ENCODE assay signal across 15 mouse cellular contexts in the genomic region with DNA sequence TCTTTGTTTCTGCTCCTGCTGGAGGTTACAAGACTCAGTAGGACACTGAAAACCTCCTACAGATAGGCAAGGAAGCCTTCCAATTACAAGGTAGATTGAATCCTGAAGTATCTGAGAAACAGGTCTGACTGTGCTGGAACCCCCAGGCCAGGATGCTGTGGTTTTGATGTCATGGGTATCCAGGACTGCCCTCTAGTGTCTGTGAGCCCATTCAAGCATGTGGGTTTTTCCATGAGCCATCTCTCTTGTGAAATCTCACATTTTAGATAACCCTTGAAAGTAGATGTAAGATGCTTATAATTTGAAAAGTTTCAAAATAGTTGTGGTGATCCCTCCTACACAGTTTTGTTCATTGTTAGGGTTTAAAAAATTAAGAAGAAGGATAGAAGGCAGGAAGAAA. TPM values are rescaled to one million over a fixed set of nuclear protein-coding genes. Genes with fewer than 3 reads are reported as not detected.
DNase-seq lines count a peak whose midpoint lies in the region; ATAC-seq and TF ChIP-seq lines count a peak whose summit lies in the region.
"Had no signal": no experiment of that assay in that cellular context is flagged by ENCODE, and none has a peak within 500 bp of the region (broad histone marks: within the 10 kb centered on the region; RNA-seq: fewer than 3 reads in every experiment).

No protein-coding gene starts in this region.

- no peak overlapping the region for H3K27ac ChIP-seq in midbrain, postnatal 0 days (ENCODE audit: low read depth, low read length)
- no peak overlapping the region for H3K27ac ChIP-seq in midbrain, embryonic 14.5 days (replicated peaks; ENCODE audit: low read depth, low read length)
- H3K27ac ChIP-seq in stomach, postnatal 0 days (replicated peaks), result no peak overlapping the region
- H3K27ac ChIP-seq: hindbrain, embryonic 14.5 days; midbrain, embryonic 12.5 days had no signal

- no peaks in the 10 kb centered on the region for H3K27me3 ChIP-seq in midbrain, postnatal 0 days (ENCODE audit: insufficient read depth, low read length)
- no peaks in the 10 kb centered on the region for H3K27me3 ChIP-seq in midbrain, embryonic 14.5 days (ENCODE audit: control insufficient read depth, insufficient read depth, low read length)
- no peaks in the 10 kb centered on the region for H3K27me3 ChIP-seq in stomach, postnatal 0 days (ENCODE audit: control insufficient read depth, insufficient read depth, low read length)
- H3K27me3 ChIP-seq: midbrain, embryonic 12.5 days had no signal

- DNase-seq in kidney, postnatal 10 days, result peak; percentile 32
- no peak for DNase-seq in kidney, adult 8-10 months
- no peak for DNase-seq in midbrain, postnatal 0 days (ENCODE audit: low spot score)
- no peak for DNase-seq in midbrain, embryonic 14.5 days
- peak; percentile 40 for DNase-seq in brain, adult 2 months (ENCODE audit: low read depth, low spot score)
- DNase-seq in stomach, postnatal 0 days (ENCODE audit: low spot score), result no peak
- DNase-seq in right cerebral cortex, adult 18-20 months, result no peak
- DNase-seq in left cerebral cortex, adult 11 months (ENCODE audit: low spot score), result no peak
- DNase-seq: cerebellum, adult 9-10 months; gastrocnemius, postnatal 14 days; kidney, postnatal 25 days; thymus, adult 2 months had no signal

- H3K9me3 ChIP-seq in midbrain, postnatal 0 days (ENCODE audit: low read length), result no peaks in the 10 kb centered on the region
- no peaks in the 10 kb centered on the region for H3K9me3 ChIP-seq in midbrain, embryonic 14.5 days (ENCODE audit: control insufficient read depth, low read length)
- H3K9me3 ChIP-seq in stomach, postnatal 0 days (ENCODE audit: control insufficient read depth, low read length), result no peaks in the 10 kb centered on the region
- H3K9me3 ChIP-seq: midbrain, embryonic 12.5 days had no signal

- H3K4me3 ChIP-seq in midbrain, postnatal 0 days (ENCODE audit: low read depth, low read length), result no peak overlapping the region
- H3K4me3 ChIP-seq in midbrain, embryonic 14.5 days (replicated peaks; ENCODE audit: low read depth, low read length), result no peak overlapping the region
- H3K4me3 ChIP-seq in stomach, postnatal 0 days (ENCODE audit: low read depth, low read length), result no peak overlapping the region
- H3K4me3 ChIP-seq: midbrain, embryonic 12.5 days had no signal

- no peak for TF ChIP-seq EP300 in stomach, postnatal 0 days (optimal IDR thresholded peaks at IDR 0.05)

- H3K4me2 ChIP-seq in midbrain, postnatal 0 days (ENCODE audit: low read depth, low read length, poor library complexity, severe bottlenecking), result no peak overlapping the region
- H3K4me2 ChIP-seq in midbrain, embryonic 14.5 days (ENCODE audit: low read length), result no peak overlapping the region
- no peak overlapping the region for H3K4me2 ChIP-seq in stomach, postnatal 0 days (replicated peaks; ENCODE audit: low read depth)
- H3K4me2 ChIP-seq: hindbrain, embryonic 14.5 days; midbrain, embryonic 12.5 days had no signal

- no peak for ATAC-seq in midbrain, postnatal 0 days (ENCODE audit: low FRiP score)
- ATAC-seq in midbrain, embryonic 14.5 days (ENCODE audit: low FRiP score, low TSS enrichment), result no peak
- ATAC-seq in stomach, postnatal 0 days (ENCODE audit: low FRiP score, low TSS enrichment), result no peak
- ATAC-seq: forebrain, embryonic 16.5 days had no signal

- H3K36me3 ChIP-seq in midbrain, postnatal 0 days (ENCODE audit: insufficient read depth, low read length), result no peaks in the 10 kb centered on the region
- H3K36me3 ChIP-seq in midbrain, embryonic 14.5 days (ENCODE audit: control insufficient read depth, insufficient read depth, low read length), result no peaks in the 10 kb centered on the region
- no peaks in the 10 kb centered on the region for H3K36me3 ChIP-seq in stomach, postnatal 0 days (ENCODE audit: control insufficient read depth, insufficient read depth, low read length)
- H3K36me3 ChIP-seq: midbrain, embryonic 12.5 days had no signal

- no peaks in the 10 kb centered on the region for H3K4me1 ChIP-seq in midbrain, postnatal 0 days (ENCODE audit: insufficient read depth, low read length)
- no peaks in the 10 kb centered on the region for H3K4me1 ChIP-seq in midbrain, embryonic 14.5 days (ENCODE audit: control insufficient read depth, insufficient read depth, low read length)
- H3K4me1 ChIP-seq in stomach, postnatal 0 days (replicated peaks; ENCODE audit: control insufficient read depth, insufficient read depth), result no peaks in the 10 kb centered on the region
- H3K4me1 ChIP-seq: midbrain, embryonic 12.5 days had no signal

- TF ChIP-seq CTCF in midbrain, postnatal 0 days (IDR thresholded peaks at IDR 0.05), result peak; percentile 16; the same call in 1 of the 2 replicates
- TF ChIP-seq CTCF in stomach, postnatal 0 days (IDR thresholded peaks at IDR 0.05; ENCODE audit: low read depth), result peak; percentile 39

- H3K9ac ChIP-seq in midbrain, postnatal 0 days (replicated peaks; ENCODE audit: low read length, poor library complexity, severe bottlenecking), result no peak overlapping the region
- H3K9ac ChIP-seq in midbrain, embryonic 14.5 days (replicated peaks; ENCODE audit: low read length), result no peak overlapping the region
- no peak overlapping the region for H3K9ac ChIP-seq in stomach, postnatal 0 days (ENCODE audit: low read length)
- H3K9ac ChIP-seq: hindbrain, embryonic 14.5 days; midbrain, embryonic 12.5 days had no signal

RNA-seq across cellular contexts. Expression of a gene that starts 6.7 kb away (rescaled TPM):
- 3.6 and 5.4 TPM in 2 replicates for total RNA-seq in midbrain, postnatal 0 days (2014; rRNA removed)
- 1.3 and 1.4 TPM in 2 replicates for polyA plus RNA-seq in midbrain, postnatal 0 days (2015; fragmentation: Nextera tagmentation; extraction: Ambion mirVana)
- 0.86 and 2.1 TPM in 2 replicates for polyA plus RNA-seq in midbrain, embryonic 14.5 days (2014; fragmentation: Nextera tagmentation; extraction: Ambion mirVana)
- 7.5 and 7.7 TPM in 2 replicates for polyA plus RNA-seq in stomach, postnatal 0 days (2015; fragmentation: Nextera tagmentation; extraction: Ambion mirVana)

Comparison
In these comparisons a context has a peak if more than half of its experiments do, and no peak if none do; other contexts are left out.
1. DNase-seq: peak in kidney, postnatal 10 days (single experiment) and brain, adult 2 months (single experiment); none in kidney, adult 8-10 months (0 of 2), midbrain, postnatal 0 days (single experiment), midbrain, embryonic 14.5 days (single experiment), stomach, postnatal 0 days (single experiment), right cerebral cortex, adult 18-20 months (single experiment) and left cerebral cortex, adult 11 months (single experiment).